12 mouse cellular contexts compared by ENCODE assay signal in the genomic region with DNA sequence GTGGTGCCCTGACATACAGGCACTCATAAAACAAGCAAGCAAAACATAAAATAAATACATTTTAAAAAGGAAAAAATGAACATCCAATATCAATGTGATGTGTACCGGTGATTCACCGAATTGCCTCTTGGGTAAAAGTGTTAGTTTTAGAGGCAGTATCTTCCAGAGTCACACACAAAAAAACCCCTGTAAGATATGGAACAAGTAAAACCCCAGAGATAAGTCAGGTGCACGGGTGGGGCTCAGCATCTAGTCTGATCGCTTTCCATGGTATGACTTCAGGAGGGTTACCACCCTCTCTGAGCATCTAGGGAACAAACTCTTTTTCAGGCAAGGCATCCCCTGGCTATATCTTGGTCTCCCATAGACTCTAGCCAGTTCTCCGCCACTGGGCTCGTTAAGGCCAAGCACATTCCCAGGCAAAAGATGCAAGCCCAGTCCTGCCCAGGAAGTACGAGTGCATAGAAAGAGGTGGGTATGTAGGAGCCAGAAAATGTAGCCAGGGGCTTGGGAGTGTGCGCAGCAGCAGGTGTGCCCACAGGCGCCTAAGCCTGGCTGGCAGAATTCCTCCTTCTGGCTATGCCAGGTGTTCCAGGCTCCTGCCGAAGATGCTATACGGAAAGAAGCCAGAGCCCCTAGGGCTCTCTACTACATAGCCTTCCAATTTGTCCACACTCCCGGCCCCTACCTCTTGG. TPM values are rescaled to one million over a fixed set of nuclear protein-coding genes. Genes with fewer than 3 reads are reported as not detected.
A peak's percentile ranks its signal among the peaks of the same experiment; 100 is the strongest.
DNase-seq lines count a peak whose midpoint lies in the region.
"Had no signal": no experiment of that assay in that cellular context is flagged by ENCODE, and none has a peak within 500 bp of the region (broad histone marks: within the 10 kb centered on the region; RNA-seq: fewer than 3 reads in every experiment).

No protein-coding gene starts in this region.

- no peak overlapping the region for H3K27ac ChIP-seq in embryonic facial prominence, embryonic 10.5 days (replicated peaks)
- no peak overlapping the region for H3K27ac ChIP-seq in limb, embryonic 10.5 days
- H3K27ac ChIP-seq: heart, embryonic 13.5 days; lung, embryonic 15.5 days had no signal

- no peaks in the 10 kb centered on the region for H3K9me3 ChIP-seq in embryonic facial prominence, embryonic 10.5 days
- H3K9me3 ChIP-seq in limb, embryonic 10.5 days (replicated peaks): no peaks in the 10 kb centered on the region
- H3K9me3 ChIP-seq: heart, embryonic 13.5 days; lung, embryonic 15.5 days had no signal

- H3K36me3 ChIP-seq in embryonic facial prominence, embryonic 10.5 days (replicated peaks): peaks cover 54% of the 10 kb centered on the region
- peaks cover 56% of the 10 kb centered on the region for H3K36me3 ChIP-seq in limb, embryonic 10.5 days

- DNase-seq in urinary bladder, adult 2 months (ENCODE audit: low spot score): peak; percentile 28
- no peak for DNase-seq in urinary bladder, postnatal 4 days (ENCODE audit: low spot score in 2 of 2)
- DNase-seq in embryonic facial prominence, embryonic 10.5 days (ENCODE audit: low spot score): no peak
- no peak for DNase-seq in limb, embryonic 10.5 days (ENCODE audit: low spot score)
- DNase-seq in ovary, postnatal 36 days (ENCODE audit: low spot score): no peak
- no peak for DNase-seq in right cerebral cortex, adult 18-20 months
- no peak for DNase-seq in yolk sac, embryonic 10.5 days (ENCODE audit: low spot score)
- DNase-seq: kidney, adult 8-10 months had no signal

- no peaks in the 10 kb centered on the region for H3K27me3 ChIP-seq in embryonic facial prominence, embryonic 10.5 days (replicated peaks; ENCODE audit: low read depth, poor library complexity, severe bottlenecking)
- no peaks in the 10 kb centered on the region for H3K27me3 ChIP-seq in limb, embryonic 10.5 days (ENCODE audit: low read depth, poor library complexity, severe bottlenecking)
- H3K27me3 ChIP-seq: heart, embryonic 13.5 days; lung, embryonic 15.5 days had no signal

- peak overlapping the region; percentile 75; the same call in 1 of the 2 replicates for H3K4me3 ChIP-seq in embryonic facial prominence, embryonic 10.5 days
- H3K4me3 ChIP-seq in limb, embryonic 10.5 days: 0 out of 2 replicates have a peak overlapping the region, but pooled peaks have one; percentile 80

- H3K4me1 ChIP-seq in embryonic facial prominence, embryonic 10.5 days: peaks cover 54% of the 10 kb centered on the region
- peaks cover 44% of the 10 kb centered on the region for H3K4me1 ChIP-seq in limb, embryonic 10.5 days

- WGBS in embryonic facial prominence, embryonic 10.5 days: 83% methylated on average over 12 of the region's 12 CpGs
- 91% methylated on average over 12 of the region's 12 CpGs for WGBS in limb, embryonic 10.5 days

RNA-seq across cellular contexts. Expression of gene Phldb1, which starts 15.9 kb away (rescaled TPM):
- 75.3 and 87.2 TPM in 2 replicates for polyA plus RNA-seq in urinary bladder, adult 2 months (2012; rRNA removed)
- polyA plus RNA-seq in embryonic facial prominence, embryonic 10.5 days (2016; fragmentation: Nextera tagmentation; extraction: Ambion mirVana): 48.4 and 51.1 TPM in 2 replicates
- 37.9 and 55.9 TPM in 2 replicates for polyA plus RNA-seq in limb, embryonic 10.5 days (2016; fragmentation: Nextera tagmentation; extraction: Ambion mirVana)

RNA-seq across cellular contexts. Expression of gene Treh, which starts 46.1 kb away (rescaled TPM):
- polyA plus RNA-seq in urinary bladder, adult 2 months (2012; rRNA removed): not detected in 2 replicates
- polyA plus RNA-seq in embryonic facial prominence, embryonic 10.5 days (2016; fragmentation: Nextera tagmentation; extraction: Ambion mirVana): not detected in 2 replicates
- polyA plus RNA-seq in limb, embryonic 10.5 days (2016; fragmentation: Nextera tagmentation; extraction: Ambion mirVana): not detected in 2 replicates
- polyA plus RNA-seq: activated CD4-positive, CD25-positive, alpha-beta regulatory T cell, adult 4 months; heart, embryonic 13.5 days; lung, embryonic 15.5 days; spleen, adult 2 months had no signal

RNA-seq across cellular contexts. Expression of gene Arcn1, which starts 48.6 kb away (rescaled TPM):
- polyA plus RNA-seq in urinary bladder, adult 2 months (2012; rRNA removed): 64.2 and 77.2 TPM in 2 replicates
- polyA plus RNA-seq in embryonic facial prominence, embryonic 10.5 days (2016; fragmentation: Nextera tagmentation; extraction: Ambion mirVana): 169 and 171 TPM in 2 replicates
- 172 and 193 TPM in 2 replicates for polyA plus RNA-seq in limb, embryonic 10.5 days (2016; fragmentation: Nextera tagmentation; extraction: Ambion mirVana)

RNA-seq across cellular contexts. Expression of gene Ift46, which starts 48.6 kb away (rescaled TPM):
- 82.5 and 94.1 TPM in 2 replicates for polyA plus RNA-seq in urinary bladder, adult 2 months (2012; rRNA removed)
- 133 and 139 TPM in 2 replicates for polyA plus RNA-seq in embryonic facial prominence, embryonic 10.5 days (2016; fragmentation: Nextera tagmentation; extraction: Ambion mirVana)
- 115 and 146 TPM in 2 replicates for polyA plus RNA-seq in limb, embryonic 10.5 days (2016; fragmentation: Nextera tagmentation; extraction: Ambion mirVana)
